Mouse (Mus musculus) heart, embryonic 15.5 days (tissue): ENCODE results near the gene Olfr1509. TPM values are rescaled to one million over a fixed set of nuclear protein-coding genes. Genes with fewer than 3 reads are reported as not detected.

Source experiments
- polyA plus RNA-seq: library from polyadenylated mRNA; unstranded; fragments of >200 nt; fragmentation: Nextera tagmentation; extraction: Ambion mirVana; gene quantifications from 2 replicates; pipeline ENCODE4 v1.2.1, GENCODE M21; 2015

Olfr1509 gene
- polyA plus RNA-seq, 1 experiment from 2014 or later, result not detected

Other genes starting within 250 kb of the Olfr1509 start
- 24.6 and 27.3 TPM in 2 replicates for gene Supt16, start 245.6 kb upstream of the Olfr1509 start, polyA plus RNA-seq
- gene Chd8, start 185.2 kb upstream of the Olfr1509 start, polyA plus RNA-seq, result 17.2 and 22.1 TPM in 2 replicates
- gene Tox4, start 163.8 kb upstream of the Olfr1509 start, polyA plus RNA-seq, result 29.3 and 34.0 TPM in 2 replicates
- 12.8 and 16.6 TPM in 2 replicates for gene Rab2b, start 163.4 kb upstream of the Olfr1509 start, polyA plus RNA-seq
- 23.5 and 29.7 TPM in 2 replicates for gene Mettl3, start 137.9 kb upstream of the Olfr1509 start, polyA plus RNA-seq
- 4.8 and 7.3 TPM in 2 replicates for gene Sall2, start 114.2 kb upstream of the Olfr1509 start, polyA plus RNA-seq
- not detected in 2 replicates for gene Olfr1513, start 86.6 kb upstream of the Olfr1509 start, polyA plus RNA-seq
- not detected in 2 replicates for gene Olfr1512, start 63.8 kb upstream of the Olfr1509 start, polyA plus RNA-seq
- gene Olfr1511, start 45.6 kb upstream of the Olfr1509 start, polyA plus RNA-seq, result not detected in 2 replicates
- not detected in 2 replicates for gene Olfr1510, start 28.6 kb upstream of the Olfr1509 start, polyA plus RNA-seq
- gene Olfr1508, start 24.5 kb downstream of the Olfr1509 start, polyA plus RNA-seq, result not detected in 2 replicates
- gene Olfr1507, start 52.8 kb downstream of the Olfr1509 start, polyA plus RNA-seq, result not detected in 2 replicates